Mouse (Mus musculus) hindbrain, embryonic 12.5 days (tissue): ENCODE data around the gene 9930021J03Rik. TPM values are rescaled to one million over a fixed set of nuclear protein-coding genes. Genes with fewer than 3 reads are reported as not detected.

ENCODE experiments used
- ATAC-seq: fragments of 200-750 bp; cut with Nextera tagmentation; 2 replicates; pipeline ENCODE4 v1.8.0; 2017; ENCODE audit warnings: moderate TSS enrichment; ENCODE audit not compliant: low FRiP score
- H3K27ac ChIP-seq: fragments of 300-500 bp; sonication (generic); 2 replicates; pipeline ENCODE4 v1.5.1; 2016; ENCODE audit warnings: mild to moderate bottlenecking
- H3K27me3 ChIP-seq: fragments of 300-500 bp; sonication (generic); 2 replicates; pipeline ENCODE4 v1.6.1; 2016; ENCODE audit warnings: mild to moderate bottlenecking
- H3K36me3 ChIP-seq: fragments of 300-500 bp; sonication (generic); 2 replicates; pipeline ENCODE4 v1.6.1; 2016; ENCODE audit warnings: mild to moderate bottlenecking
- H3K4me1 ChIP-seq: fragments of 300-500 bp; sonication (generic); 2 replicates; pipeline ENCODE4 v1.6.1; 2016
- H3K4me2 ChIP-seq: fragments of 300-500 bp; sonication (generic); replicated peaks from 2 replicates; pipeline ENCODE4 v1.6.1; 2016; ENCODE audit warnings: mild to moderate bottlenecking
- H3K4me3 ChIP-seq: fragments of 300-500 bp; sonication (generic); 2 replicates; pipeline ENCODE4 v1.5.1; 2016; ENCODE audit warnings: mild to moderate bottlenecking
- H3K9ac ChIP-seq: fragments of 300-500 bp; sonication (generic); 2 replicates; pipeline ENCODE4 v1.6.1; 2016; ENCODE audit warnings: mild to moderate bottlenecking, moderate library complexity
- H3K9me3 ChIP-seq: fragments of 300-500 bp; sonication (generic); replicated peaks from 2 replicates; pipeline ENCODE4 v1.6.1; 2016; ENCODE audit warnings: mild to moderate bottlenecking
- WGBS: fragments of 180-500 bp; shearing (Covaris S2); methylation state at CpG from one replicate; pipeline ENCODE4 v1.1.7; 2016; 5-methylcytosine and 5-hydroxymethylcytosine counted together
- polyA plus RNA-seq: library from polyadenylated mRNA; unstranded; fragments of >200 nt; fragmentation: Nextera tagmentation; extraction: Ambion mirVana; gene quantifications from 2 replicates; pipeline ENCODE4 v1.2.1, GENCODE M21; 2016

9930021J03Rik gene
- polyA plus RNA-seq, 1 experiment from 2014 or later = 8.3 TPM

DNA sequence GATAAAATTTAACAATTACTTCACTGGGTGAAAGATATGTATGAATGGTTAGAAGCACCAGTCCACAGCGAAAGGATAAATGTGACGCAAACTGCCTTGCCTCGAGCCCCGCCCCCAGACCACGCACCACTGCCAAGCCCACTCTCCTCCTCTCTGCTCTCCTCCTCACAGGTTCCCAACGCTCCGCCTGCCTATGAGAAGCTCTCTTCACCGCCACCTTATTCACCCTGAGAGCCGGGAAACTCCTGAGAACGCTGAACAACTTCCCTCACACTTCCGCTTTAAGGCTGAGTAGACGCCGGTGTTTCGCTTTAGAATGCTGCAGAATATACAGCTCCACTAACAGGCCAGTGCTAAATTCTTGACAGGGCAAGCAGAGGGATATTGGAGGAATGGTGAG, 97.8 kb downstream of the 9930021J03Rik start:
- Histone ChIP-seq H3K27me3 (no peaks in the 10 kb centered on the region), H3K9ac (no peak overlapping the region), H3K9me3 (no peaks in the 10 kb centered on the region), H3K27ac (no peak overlapping the region), H3K4me2 (0 out of 2 replicates have a peak overlapping the region, but pooled peaks have one; percentile 25), H3K4me3 (no peak overlapping the region), H3K36me3 (no peaks in the 10 kb centered on the region), H3K4me1 (0 out of 2 replicates have a peak, but pooled peaks cover 2% of the 10 kb centered on the region)
- 64% methylated on average over 14 of the region's 14 CpGs for WGBS
- ATAC-seq = no peak

DNA sequence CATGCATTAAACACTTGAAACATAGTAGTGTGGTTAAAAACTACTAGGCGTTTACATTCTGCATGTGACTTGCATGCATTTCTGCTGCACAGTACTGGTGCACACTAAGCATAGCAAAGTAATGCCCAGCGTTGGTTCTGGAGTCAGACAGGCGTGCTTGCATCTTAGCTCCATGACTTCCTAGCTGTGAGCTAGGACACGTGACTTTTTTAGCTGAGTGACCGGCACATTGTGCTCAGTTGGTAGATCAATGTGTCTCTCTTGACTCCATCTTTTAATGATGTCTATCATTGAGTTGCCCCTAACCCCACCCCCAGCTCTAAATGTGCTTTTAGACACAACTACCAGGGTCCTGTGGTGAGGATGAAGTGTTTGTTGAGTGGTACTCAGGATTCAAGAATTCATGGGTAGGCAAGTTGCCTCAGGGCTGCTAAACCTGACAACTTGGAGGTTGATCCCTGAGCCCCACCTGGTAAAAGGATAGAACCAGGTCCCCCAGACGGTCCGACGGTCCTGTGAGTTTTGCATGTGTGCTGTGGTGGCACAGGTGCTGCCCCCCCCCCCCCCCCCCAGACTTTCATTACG, 98.4 kb downstream of the 9930021J03Rik start:
- 0 out of 2 replicates have a peak, but pooled peaks cover 2% of the 10 kb centered on the region for H3K4me1 ChIP-seq
- no peaks in the 10 kb centered on the region for H3K27me3 ChIP-seq
- H3K36me3 ChIP-seq = no peaks in the 10 kb centered on the region
- H3K4me3 ChIP-seq = no peak overlapping the region
- no peak for ATAC-seq
- 88% methylated on average over 9 of the region's 9 CpGs for WGBS
- H3K27ac ChIP-seq = no peak overlapping the region
- no peak overlapping the region for H3K4me2 ChIP-seq
- no peaks in the 10 kb centered on the region for H3K9me3 ChIP-seq
- no peak overlapping the region for H3K9ac ChIP-seq

DNA sequence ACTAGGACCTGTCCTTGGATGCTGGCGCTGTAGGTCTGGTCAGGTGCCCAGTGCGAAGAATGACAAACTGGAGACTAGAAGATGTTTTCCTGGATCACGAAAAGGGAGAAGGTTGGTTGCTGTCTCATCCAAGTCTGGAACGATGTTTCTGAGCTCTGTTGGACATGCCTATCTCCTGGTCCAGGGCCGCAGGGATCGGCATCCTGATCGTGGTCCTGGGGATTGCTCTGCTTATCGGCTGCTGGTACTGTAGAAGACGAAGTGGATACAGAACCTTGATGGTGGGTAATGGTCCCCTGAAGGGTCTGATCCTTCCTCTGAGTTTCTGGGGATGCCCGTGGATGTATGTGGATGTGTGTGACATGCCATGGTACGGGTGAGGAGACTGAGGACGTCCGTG, 101.4 kb downstream of the 9930021J03Rik start:
- ATAC-seq = no peak
- no peaks in the 10 kb centered on the region for H3K27me3 ChIP-seq
- H3K4me1 ChIP-seq = no peaks in the 10 kb centered on the region
- H3K27ac ChIP-seq = no peak overlapping the region
- no peaks in the 10 kb centered on the region for H3K9me3 ChIP-seq
- WGBS = 93% methylated on average over 13 of the region's 13 CpGs
- H3K36me3 ChIP-seq = no peaks in the 10 kb centered on the region
- no peak overlapping the region for H3K4me2 ChIP-seq
- no peak overlapping the region for H3K9ac ChIP-seq
- no peak overlapping the region for H3K4me3 ChIP-seq

DNA sequence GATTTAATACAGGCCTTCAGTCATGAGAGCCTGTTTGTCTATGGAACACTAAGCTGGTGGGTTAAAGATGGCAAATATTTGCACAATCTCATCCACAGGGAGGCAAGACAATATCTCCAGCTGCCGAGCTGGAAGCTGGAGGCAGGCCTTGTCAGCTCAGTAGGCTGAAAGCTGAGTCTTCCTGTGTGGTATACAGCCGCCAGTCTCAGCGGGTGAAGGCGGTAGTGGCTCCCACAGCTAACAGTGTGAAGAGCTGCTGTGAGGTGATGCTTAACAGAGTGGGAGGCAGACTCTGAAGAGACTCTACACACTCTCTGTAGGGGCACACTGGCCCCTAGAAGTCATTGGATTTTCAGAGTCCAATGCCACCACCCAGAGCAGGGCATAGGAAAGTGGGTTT, 104.1 kb downstream of the 9930021J03Rik start:
- ATAC-seq = no peak
- Histone ChIP-seq H3K9me3 (no peaks in the 10 kb centered on the region), H3K4me1 (0 out of 2 replicates have a peak, but pooled peaks cover 2% of the 10 kb centered on the region), H3K27ac (no peak overlapping the region), H3K4me2 (no peak overlapping the region), H3K36me3 (no peaks in the 10 kb centered on the region), H3K4me3 (no peak overlapping the region), H3K27me3 (no peaks in the 10 kb centered on the region), H3K9ac (no peak overlapping the region)
- WGBS = 73% methylated on average over 4 of the region's 4 CpGs

DNA sequence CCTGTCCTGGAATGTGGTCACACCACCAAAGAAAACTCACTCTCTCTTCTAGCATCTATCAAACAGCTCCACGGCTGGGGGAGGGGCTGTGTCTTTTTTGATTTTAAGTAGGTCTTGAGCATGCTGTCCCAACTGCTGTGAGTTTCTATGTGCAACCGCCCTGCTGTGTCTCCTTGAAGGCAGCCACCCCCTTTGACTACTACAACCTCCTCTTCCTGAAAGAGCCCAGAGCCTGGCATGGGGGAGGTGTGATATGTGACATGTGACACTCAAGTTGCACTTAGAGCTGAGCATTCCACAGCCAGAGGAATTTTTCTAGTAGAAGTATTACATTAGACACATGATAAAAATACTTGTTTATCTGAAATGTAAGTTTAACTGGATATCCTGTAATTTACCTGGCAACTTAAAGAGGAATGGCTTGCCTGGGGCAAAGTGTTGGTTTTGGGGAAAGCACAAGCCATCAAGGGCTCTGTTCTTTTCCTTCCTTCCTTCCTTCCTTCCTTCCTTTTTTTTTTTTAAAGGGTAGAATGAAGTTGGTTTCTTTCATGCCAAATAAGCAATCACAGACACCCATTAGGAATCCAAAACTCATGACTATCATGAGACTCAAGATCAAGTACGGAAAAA, 108.4 kb downstream of the 9930021J03Rik start, which contains the start of gene Mlana:
TSS of gene Mlana (plus strand) at position 580 of the 630 bp plus-strand sequence.
- no peaks in the 10 kb centered on the region for H3K36me3 ChIP-seq
- no peak for ATAC-seq
- H3K9ac ChIP-seq = no peak within 1 kb of the TSS
- 54% methylated on average over 3 of the region's 3 CpGs for WGBS
- H3K9me3 ChIP-seq = no peaks in the 10 kb centered on the region
- H3K27ac ChIP-seq = no peak within 1 kb of the TSS
- no peak within 1 kb of the TSS for H3K4me2 ChIP-seq
- H3K27me3 ChIP-seq = no peaks in the 10 kb centered on the region
- 0 out of 2 replicates have a peak, but pooled peaks cover 2% of the 10 kb centered on the region for H3K4me1 ChIP-seq
- no peak within 1 kb of the TSS for H3K4me3 ChIP-seq

DNA sequence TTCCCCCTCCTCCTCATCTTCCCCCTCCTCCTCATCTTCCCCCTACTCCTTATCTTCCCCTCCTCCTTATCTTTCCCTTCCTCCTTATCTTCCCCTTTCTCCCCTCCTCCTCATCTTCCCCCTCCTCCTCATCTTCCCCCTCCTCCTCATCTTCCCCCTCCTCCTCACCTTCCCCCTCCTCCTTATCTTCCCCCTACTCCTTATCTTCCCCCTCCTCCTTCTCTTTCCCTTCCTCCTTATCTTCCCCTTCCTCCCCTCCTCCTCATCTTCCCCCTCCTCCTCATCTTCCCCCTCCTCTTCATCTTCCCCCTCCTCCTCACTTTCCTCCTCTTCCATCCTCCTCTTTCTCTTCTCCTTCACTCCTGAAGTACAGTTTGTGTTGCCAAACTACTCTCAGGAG, 108.9 kb downstream of the 9930021J03Rik start:
- H3K4me2 ChIP-seq = no peak overlapping the region
- H3K9ac ChIP-seq = no peak overlapping the region
- no peaks in the 10 kb centered on the region for H3K36me3 ChIP-seq
- H3K9me3 ChIP-seq = no peaks in the 10 kb centered on the region
- H3K4me1 ChIP-seq = 0 out of 2 replicates have a peak, but pooled peaks cover 2% of the 10 kb centered on the region
- no peak for ATAC-seq
- no peak overlapping the region for H3K27ac ChIP-seq
- no peak overlapping the region for H3K4me3 ChIP-seq
- H3K27me3 ChIP-seq = no peaks in the 10 kb centered on the region

DNA sequence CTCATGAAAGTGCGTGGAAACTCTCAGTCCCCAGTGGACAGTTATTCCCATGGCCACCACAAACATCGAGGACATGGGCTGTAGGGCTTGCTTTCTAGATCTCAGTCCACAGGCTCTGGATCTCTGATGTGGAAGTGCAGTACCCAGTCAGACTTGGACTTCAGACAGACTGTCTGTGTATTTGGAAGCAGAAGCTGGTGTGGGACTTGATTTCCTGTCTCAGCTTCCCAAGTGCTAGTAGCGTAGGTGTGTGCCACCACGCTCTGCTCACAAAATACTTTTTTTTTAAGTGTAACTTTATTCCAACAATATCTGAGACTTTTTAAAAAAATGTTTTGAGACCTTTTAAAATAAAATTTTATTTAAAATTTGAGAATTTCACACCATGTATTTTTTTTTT, 109.5 kb downstream of the 9930021J03Rik start:
- WGBS = 92% methylated on average over 4 of the region's 4 CpGs
- no peaks in the 10 kb centered on the region for H3K9me3 ChIP-seq

DNA sequence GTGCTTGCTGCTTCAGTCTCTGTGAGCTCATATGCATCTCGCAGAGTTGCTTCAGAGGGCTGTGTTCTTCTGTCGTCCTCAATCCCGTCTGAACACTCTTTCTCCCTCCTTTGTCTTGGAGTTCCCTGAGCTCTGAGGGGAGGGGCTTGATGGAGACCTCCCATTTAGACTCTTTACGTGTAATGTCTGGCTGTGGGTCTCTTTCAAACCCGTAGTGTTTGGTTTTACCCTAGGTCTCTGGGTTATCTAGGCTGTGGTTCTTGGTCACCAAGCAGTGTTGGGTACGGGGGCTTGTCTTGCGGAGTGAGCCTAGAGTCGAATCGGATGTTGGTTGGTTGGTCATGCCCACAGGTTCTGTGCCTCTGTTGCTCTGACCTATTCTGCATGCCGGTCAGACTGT, 110.7 kb downstream of the 9930021J03Rik start:
- Histone ChIP-seq H3K9ac (no peak overlapping the region), H3K4me3 (no peak overlapping the region), H3K4me2 (no peak overlapping the region), H3K27ac (no peak overlapping the region), H3K4me1 (0 out of 2 replicates have a peak, but pooled peaks cover 2% of the 10 kb centered on the region), H3K27me3 (no peaks in the 10 kb centered on the region), H3K9me3 (no peaks in the 10 kb centered on the region), H3K36me3 (no peaks in the 10 kb centered on the region)
- ATAC-seq = no peak
- 89% methylated on average over 10 of the region's 10 CpGs for WGBS

More for the DNA sequence above, 109.5 kb downstream of the 9930021J03Rik start:
- Histone ChIP-seq H3K36me3 (no peaks in the 10 kb centered on the region), H3K4me1 (0 out of 2 replicates have a peak, but pooled peaks cover 2% of the 10 kb centered on the region), H3K27ac (no peak overlapping the region), H3K9ac (no peak overlapping the region), H3K4me2 (no peak overlapping the region), H3K27me3 (no peaks in the 10 kb centered on the region), H3K4me3 (no peak overlapping the region)
- no peak for ATAC-seq

DNA sequence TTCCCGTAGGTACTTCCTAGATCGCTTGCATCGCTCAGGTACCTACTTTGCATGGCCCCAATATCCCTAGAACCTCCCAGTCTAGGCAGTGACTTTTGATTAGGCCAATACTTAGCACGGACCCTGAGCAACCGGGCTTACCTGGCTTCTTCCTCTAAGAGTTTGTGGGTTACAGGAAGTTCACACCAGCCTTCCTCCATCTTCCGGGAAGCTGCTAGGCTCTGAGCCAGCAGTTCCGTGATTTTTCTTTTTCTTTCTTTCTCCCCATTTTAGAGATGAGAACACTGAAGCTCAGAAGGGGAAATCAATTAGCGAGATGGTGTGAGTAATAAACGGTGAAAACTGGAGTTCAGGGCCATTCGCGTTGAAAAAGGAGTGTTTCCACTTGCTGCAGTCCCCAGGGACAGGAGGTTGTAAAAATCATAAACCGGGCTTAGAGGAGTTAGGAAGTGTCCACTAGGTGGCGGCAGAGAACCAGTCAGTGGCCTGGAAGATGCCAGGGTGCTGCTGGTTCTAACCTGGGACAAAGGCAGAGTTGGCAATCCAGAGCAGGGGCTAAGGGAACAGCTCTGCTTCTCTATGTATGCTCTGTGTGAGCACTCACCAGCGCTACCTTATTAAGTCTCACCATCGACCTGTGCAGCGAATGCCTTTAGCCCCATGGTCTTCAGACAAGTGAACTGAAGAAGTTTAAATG, 121.8 kb downstream of the 9930021J03Rik start:
- Histone ChIP-seq H3K4me2 (no peak overlapping the region), H3K9ac (no peak overlapping the region), H3K36me3 (no peaks in the 10 kb centered on the region), H3K4me1 (no peaks in the 10 kb centered on the region), H3K27ac (no peak overlapping the region), H3K4me3 (no peak overlapping the region), H3K27me3 (no peaks in the 10 kb centered on the region), H3K9me3 (peaks cover 9% of the 10 kb centered on the region; the same call in 1 of the 2 replicates)
- peak; percentile 54; the same call in 1 of the 2 replicates for ATAC-seq
- 52% methylated on average over 16 of the region's 16 CpGs for WGBS

DNA sequence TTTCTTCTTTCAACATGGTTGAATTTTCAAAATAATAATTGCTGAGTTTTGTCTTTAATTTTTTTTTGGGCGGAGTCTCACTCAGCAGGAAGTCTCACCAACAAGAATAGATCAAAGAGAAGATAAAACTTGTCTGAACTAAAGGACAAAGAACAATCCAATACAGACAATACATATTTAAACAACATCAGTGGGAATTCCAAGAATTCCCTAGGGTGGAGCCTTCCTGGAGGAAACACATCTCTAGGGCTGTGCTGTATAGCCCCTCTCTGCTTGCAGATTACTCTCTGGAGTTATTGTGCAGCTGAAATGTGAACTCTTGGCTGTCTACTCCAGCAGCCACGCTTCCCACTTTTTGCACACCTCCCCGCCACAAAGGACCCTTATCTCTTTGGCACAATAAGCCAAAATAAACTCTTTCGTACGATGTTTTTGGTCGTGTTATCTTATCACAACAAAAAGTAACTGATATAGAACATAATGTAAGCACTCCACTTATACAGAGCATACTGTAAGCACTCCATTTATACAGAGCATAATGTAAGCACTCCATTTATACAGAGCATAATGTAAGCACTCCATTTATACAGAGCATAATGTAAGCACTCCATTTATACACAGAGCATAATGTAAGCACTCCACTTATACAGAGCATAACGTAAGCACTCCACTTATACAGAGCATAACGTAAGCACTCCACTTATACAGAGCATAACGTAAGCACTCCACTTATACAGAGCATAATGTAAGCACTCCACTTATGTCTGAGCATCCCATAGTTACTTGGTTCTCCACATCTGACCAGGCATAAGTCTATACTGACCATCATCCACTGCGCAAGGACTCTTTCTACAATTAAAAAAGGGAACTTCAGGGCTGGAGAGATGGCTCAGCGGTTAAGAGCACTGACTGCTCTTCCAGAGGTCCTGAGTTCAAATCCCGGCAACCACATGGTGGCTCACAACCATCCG, 125.3 kb downstream of the 9930021J03Rik start:
- Histone ChIP-seq H3K9me3 (peaks cover 9% of the 10 kb centered on the region; the same call in 1 of the 2 replicates), H3K27ac (no peak overlapping the region)

DNA sequence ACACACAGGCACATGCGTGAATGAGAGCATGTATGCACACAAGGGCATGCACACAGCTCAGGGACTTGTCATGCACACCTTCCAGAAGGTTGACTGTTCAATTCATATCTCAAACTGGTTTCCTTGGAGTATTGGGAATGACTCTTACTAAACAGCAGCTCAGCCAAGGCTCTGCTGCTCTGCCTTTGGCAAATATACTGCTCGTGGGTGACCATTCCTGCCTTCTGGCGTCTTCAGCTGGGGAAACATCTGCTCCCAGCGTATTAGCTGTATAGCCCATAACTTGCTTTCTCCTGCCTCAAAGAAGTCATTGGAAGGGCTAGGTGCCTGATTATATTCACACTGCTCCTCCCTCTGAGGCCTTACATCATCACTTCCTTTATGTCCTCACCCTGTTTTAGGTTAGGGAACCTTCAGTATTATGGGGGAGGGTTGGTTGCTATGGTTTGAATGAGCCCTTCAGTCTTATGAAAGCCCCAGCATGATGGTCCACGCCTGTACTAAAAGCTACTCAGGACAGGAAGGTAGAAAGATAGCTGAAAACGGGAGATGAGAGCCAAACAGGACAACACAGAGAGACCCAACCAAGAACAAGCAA, 127.5 kb downstream of the 9930021J03Rik start:
- H3K9me3 ChIP-seq = no peaks in the 10 kb centered on the region
- WGBS = 84% methylated on average over 6 of the region's 6 CpGs
- H3K9ac ChIP-seq = no peak overlapping the region
- ATAC-seq = no peak
- H3K4me1 ChIP-seq = no peaks in the 10 kb centered on the region
- no peaks in the 10 kb centered on the region for H3K27me3 ChIP-seq
- H3K27ac ChIP-seq = no peak overlapping the region
- no peaks in the 10 kb centered on the region for H3K36me3 ChIP-seq
- H3K4me2 ChIP-seq = no peak overlapping the region
- no peak overlapping the region for H3K4me3 ChIP-seq

More for the DNA sequence above, 125.3 kb downstream of the 9930021J03Rik start:
- Histone ChIP-seq H3K27me3 (no peaks in the 10 kb centered on the region), H3K4me1 (no peaks in the 10 kb centered on the region), H3K36me3 (no peaks in the 10 kb centered on the region), H3K9ac (no peak overlapping the region), H3K4me2 (no peak overlapping the region), H3K4me3 (no peak overlapping the region)
- WGBS = 89% methylated on average over 13 of the region's 13 CpGs
- no peak for ATAC-seq
